Mouse (Mus musculus) lung, postnatal 14 days (tissue): ENCODE measurements around the gene Ankrd13c.

ENCODE experiments used
- DNase-seq: peaks from one replicate; pipeline ENCODE4 v3.0.0; 2021

Gene Ankrd13c

GRCm38 (mm10) chr3:157956201-157956600 is 9.2 kb downstream of the Ankrd13c start:
- DNase-seq = no peak

- DNase-seq = no peak
These were observed 10.3 kb downstream of the Ankrd13c start for GRCm38 (mm10) chr3:157957320-157957719.

GRCm38 (mm10) chr3:157971151-157971550 is 24.1 kb downstream of the Ankrd13c start:
- no peak for DNase-seq

GRCm38 (mm10) chr3:157973236-157973635 is 26.2 kb downstream of the Ankrd13c start:
- no peak for DNase-seq

GRCm38 (mm10) chr3:157979619-157980018 is 32.6 kb downstream of the Ankrd13c start:
- no peak for DNase-seq

GRCm38 (mm10) chr3:157993322-157993721 is 46.3 kb downstream of the Ankrd13c start:
- DNase-seq = no peak

GRCm38 (mm10) chr3:157995726-157996125 is 48.7 kb downstream of the Ankrd13c start:
- DNase-seq = no peak

- DNase-seq = no peak
These were observed 51.8 kb downstream of the Ankrd13c start for GRCm38 (mm10) chr3:157998742-157999369.

- no peak for DNase-seq
These were observed 61.6 kb downstream of the Ankrd13c start for GRCm38 (mm10) chr3:158008647-158009046.

GRCm38 (mm10) chr3:158009762-158010320 is 62.8 kb downstream of the Ankrd13c start:
- no peak for DNase-seq

- DNase-seq = peak; percentile 93
These were observed 84.4 kb downstream of the Ankrd13c start for GRCm38 (mm10) chr3:158031371-158031925.

- no peak for DNase-seq
These were observed 85.1 kb downstream of the Ankrd13c start for GRCm38 (mm10) chr3:158032106-158032505.

- DNase-seq = no peak
These were observed 88.8 kb downstream of the Ankrd13c start for GRCm38 (mm10) chr3:158035866-158036265.

- peak; percentile 96 for DNase-seq
These were observed 89.4 kb downstream of the Ankrd13c start, which contains the start of the genes Srsf11 and Lrrc40 for GRCm38 (mm10) chr3:158036329-158036988. Srsf11 (minus strand) TSS chr3:158036639. Lrrc40 (plus strand) TSS chr3:158036662.

GRCm38 (mm10) chr3:158038106-158038505 is 91.1 kb downstream of the Ankrd13c start:
- no peak for DNase-seq

- DNase-seq = no peak
These were observed 93.7 kb downstream of the Ankrd13c start for GRCm38 (mm10) chr3:158040755-158041154.

GRCm38 (mm10) chr3:158049508-158049907 is 102.5 kb downstream of the Ankrd13c start:
- DNase-seq = no peak
